ENCODE assay signal across 17 mouse cellular contexts in genomic region chr3:109621721-109622120, GRCm38 (mm10).
DNase-seq lines count a peak whose midpoint lies in the region; ATAC-seq and TF ChIP-seq lines count a peak whose summit lies in the region.
"Had no signal": no experiment of that assay in that cellular context is flagged by ENCODE, and none has a peak within 500 bp of the region (broad histone marks: within the 10 kb centered on the region; RNA-seq: fewer than 3 reads in every experiment).

No protein-coding gene starts in this region.

- DNase-seq in kidney, adult 2 months = no peak
- no peak for DNase-seq in kidney, adult 18-20 months
- peak; percentile 75 for DNase-seq in lung, embryonic 14.5 days
- no peak for DNase-seq in lung, postnatal 25 days (ENCODE audit: low spot score)
- DNase-seq in layer of hippocampus, adult 9-11 months = peak; percentile 34
- DNase-seq in cerebellum, adult 9-11 months = no peak
- DNase-seq: cerebellum, postnatal 14 days; right cerebral cortex, postnatal 4 days; thymus, postnatal 36 days had no signal

- no peaks in the 10 kb centered on the region for H3K36me3 ChIP-seq in kidney, adult 2 months (ENCODE audit: control insufficient read depth, insufficient read depth, low read length)
- H3K36me3 ChIP-seq in lung, embryonic 14.5 days (ENCODE audit: insufficient read depth) = no peaks in the 10 kb centered on the region
- no peaks in the 10 kb centered on the region for H3K36me3 ChIP-seq in heart, embryonic 16.5 days (ENCODE audit: control insufficient read depth, insufficient read depth)
- H3K36me3 ChIP-seq: forebrain, embryonic 15.5 days; limb, embryonic 13.5 days; midbrain, embryonic 15.5 days had no signal

- no peaks in the 10 kb centered on the region for H3K9me3 ChIP-seq in lung, embryonic 14.5 days (ENCODE audit: low read depth, low read length)
- H3K9me3 ChIP-seq in heart, embryonic 16.5 days (replicated peaks; ENCODE audit: control insufficient read depth, low read length) = no peaks in the 10 kb centered on the region
- H3K9me3 ChIP-seq: forebrain, embryonic 15.5 days; limb, embryonic 13.5 days; midbrain, embryonic 15.5 days had no signal

- no peak overlapping the region for H3K9ac ChIP-seq in lung, embryonic 14.5 days
- no peak overlapping the region for H3K9ac ChIP-seq in heart, embryonic 16.5 days (ENCODE audit: low read length)
- H3K9ac ChIP-seq: forebrain, embryonic 15.5 days; limb, embryonic 13.5 days; liver, embryonic 14.5 days; midbrain, embryonic 15.5 days had no signal

- no peaks in the 10 kb centered on the region for H3K27me3 ChIP-seq in kidney, adult 2 months (replicated peaks; ENCODE audit: control insufficient read depth, insufficient read depth, low read length)
- H3K27me3 ChIP-seq in lung, embryonic 14.5 days (ENCODE audit: insufficient read depth, low read length) = no peaks in the 10 kb centered on the region
- H3K27me3 ChIP-seq in heart, embryonic 16.5 days (ENCODE audit: control insufficient read depth, insufficient read depth, low read length) = no peaks in the 10 kb centered on the region
- H3K27me3 ChIP-seq: forebrain, embryonic 15.5 days; limb, embryonic 13.5 days; midbrain, embryonic 15.5 days had no signal

- peaks cover 5% of the 10 kb centered on the region; the same call in 1 of the 2 replicates for H3K4me1 ChIP-seq in kidney, adult 2 months (ENCODE audit: control insufficient read depth, insufficient read depth, low read length)
- no peaks in the 10 kb centered on the region for H3K4me1 ChIP-seq in lung, embryonic 14.5 days (ENCODE audit: insufficient read depth)
- no peaks in the 10 kb centered on the region for H3K4me1 ChIP-seq in heart, embryonic 16.5 days (ENCODE audit: control insufficient read depth, insufficient read depth, low read length)
- H3K4me1 ChIP-seq: forebrain, embryonic 15.5 days; midbrain, embryonic 15.5 days had no signal

- no peak for TF ChIP-seq CTCF in kidney, adult 2 months (conservative IDR thresholded peaks at IDR 0.05; ENCODE audit: insufficient read depth, insufficient read length, low read depth, low read length)
- no peak for TF ChIP-seq CTCF in lung, embryonic 14.5 days (IDR thresholded peaks at IDR 0.05; ENCODE audit: low read depth)

- ATAC-seq in lung, embryonic 14.5 days (ENCODE audit: insufficient read depth) = peak; percentile 88
- 0 out of 2 replicates have a peak, but pooled peaks have one; percentile 49 for ATAC-seq in heart, embryonic 16.5 days (replicated peaks; ENCODE audit: extremely low read depth, insufficient read depth, low FRiP score)
- ATAC-seq: inflammation-experienced regulatory T-cells, adult 6 months; midbrain, embryonic 15.5 days had no signal

- no peak overlapping the region for H3K4me2 ChIP-seq in lung, embryonic 14.5 days
- H3K4me2 ChIP-seq in heart, embryonic 16.5 days (ENCODE audit: low read depth, low read length) = no peak overlapping the region
- H3K4me2 ChIP-seq: forebrain, embryonic 15.5 days; limb, embryonic 13.5 days; midbrain, embryonic 15.5 days had no signal

- H3K4me3 ChIP-seq in kidney, adult 2 months (ENCODE audit: insufficient read depth, low read depth, low read length) = no peak overlapping the region
- no peak overlapping the region for H3K4me3 ChIP-seq in lung, embryonic 14.5 days (ENCODE audit: low read depth, low read length)
- H3K4me3 ChIP-seq in heart, embryonic 16.5 days (ENCODE audit: low read length) = no peak overlapping the region
- H3K4me3 ChIP-seq: erythroblast, embryonic 14.5 days; forebrain, embryonic 15.5 days; heart, adult 2 months; limb, embryonic 13.5 days; midbrain, embryonic 15.5 days had no signal

- WGBS in kidney, adult 2 months = 45% methylated on average over 3 of the region's 3 CpGs
- 27% methylated on average over 3 of the region's 3 CpGs for WGBS in lung, embryonic 14.5 days
- 50% methylated on average over 3 of the region's 3 CpGs for WGBS in heart, embryonic 16.5 days

- H3K27ac ChIP-seq in kidney, adult 2 months (ENCODE audit: insufficient read depth, low read depth, low read length) = 0 out of 2 replicates have a peak overlapping the region, but pooled peaks have one; percentile 16
- no peak overlapping the region for H3K27ac ChIP-seq in lung, embryonic 14.5 days (ENCODE audit: low read depth)
- H3K27ac ChIP-seq in heart, embryonic 16.5 days (ENCODE audit: low read length) = no peak overlapping the region
- H3K27ac ChIP-seq: forebrain, embryonic 15.5 days; heart, adult 2 months; limb, embryonic 13.5 days; liver, embryonic 14.5 days; midbrain, embryonic 15.5 days had no signal

- TF ChIP-seq POLR2A in kidney, adult 2 months (IDR thresholded peaks at IDR 0.05; ENCODE audit: low read depth, low read length) = no peak

Comparison
In these comparisons a context has a peak if more than half of its experiments do, and no peak if none do; other contexts are left out.
1. DNase-seq: peak in lung, embryonic 14.5 days (single experiment) and layer of hippocampus, adult 9-11 months (single experiment); none in kidney, adult 2 months (single experiment), kidney, adult 18-20 months (single experiment), lung, postnatal 25 days (single experiment) and cerebellum, adult 9-11 months (single experiment).